Mouse (Mus musculus): ENCODE measurements at regions not wholly inside any gene's neighbourhood (a gene's known extent, or its start where the extent isn't known, plus 50 kb on each side); places are given as distances from the start of the nearest gene placed in this dataset.
A peak's percentile ranks its signal among the peaks of the same experiment; 100 is the strongest.

DNA sequence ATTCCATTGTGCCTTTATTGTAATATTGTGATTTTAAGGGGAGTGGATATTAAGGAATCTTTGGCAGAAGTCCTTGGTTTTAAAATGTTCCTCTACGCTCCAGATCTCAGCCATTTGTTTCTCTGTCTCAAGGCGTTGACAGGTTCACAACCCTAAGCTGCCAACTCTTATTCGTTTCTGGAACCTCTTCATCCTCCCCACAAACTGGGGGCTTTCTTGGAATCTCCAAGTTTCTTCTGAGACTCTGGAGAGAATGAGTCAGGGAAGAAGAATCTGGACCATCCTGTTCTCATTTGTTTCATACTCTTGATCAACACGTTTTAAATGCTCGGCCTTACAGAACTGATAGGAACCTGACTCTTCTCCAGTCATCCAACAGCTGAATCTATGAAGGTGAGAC is 351.4 kb upstream of the Nfe2l3 start:
- no peaks in the 10 kb centered on the region for H3K9me3 ChIP-seq (ENCODE audit: control insufficient read depth, low read length)
- H3K27ac ChIP-seq (ENCODE audit: low read depth, low read length): no peak overlapping the region
- no peaks in the 10 kb centered on the region for H3K36me3 ChIP-seq (ENCODE audit: control insufficient read depth, insufficient read depth, low read length)
- H3K4me2 ChIP-seq (ENCODE audit: low read depth, low read length): no peak overlapping the region
- H3K27me3 ChIP-seq (ENCODE audit: control insufficient read depth, insufficient read depth, low read length): no peaks in the 10 kb centered on the region
- ATAC-seq (ENCODE audit: low read depth): no peak
- H3K9ac ChIP-seq (replicated peaks; ENCODE audit: low read depth, low read length): no peak overlapping the region
- 87% methylated on average over 5 of the region's 5 CpGs for whole genome bisulfite sequencing
- no peak overlapping the region for H3K4me3 ChIP-seq (ENCODE audit: low read depth, low read length)
- peaks cover 5% of the 10 kb centered on the region; the same call in 1 of the 2 replicates for H3K4me1 ChIP-seq (ENCODE audit: control insufficient read depth, insufficient read depth, low read length)

GRCm38 (mm10) chr6:51084656-51085055 is 347.8 kb upstream of the Nfe2l3 start:
- no peak overlapping the region for H3K4me2 ChIP-seq (ENCODE audit: low read depth, low read length)
- no peaks in the 10 kb centered on the region for H3K9me3 ChIP-seq (ENCODE audit: control insufficient read depth, low read length)
- no peaks in the 10 kb centered on the region for H3K36me3 ChIP-seq (ENCODE audit: control insufficient read depth, insufficient read depth, low read length)
- no peak overlapping the region for H3K9ac ChIP-seq (replicated peaks; ENCODE audit: low read depth, low read length)
- H3K4me3 ChIP-seq (ENCODE audit: low read depth, low read length): no peak overlapping the region
- no peaks in the 10 kb centered on the region for H3K27me3 ChIP-seq (ENCODE audit: control insufficient read depth, insufficient read depth, low read length)
- H3K27ac ChIP-seq (ENCODE audit: low read depth, low read length): no peak overlapping the region
- no peak for ATAC-seq (ENCODE audit: low read depth)
- 81% methylated on average over 9 of the region's 9 CpGs for WGBS
- H3K4me1 ChIP-seq (ENCODE audit: control insufficient read depth, insufficient read depth, low read length): no peaks in the 10 kb centered on the region

GRCm38 (mm10) chr6:51085547-51085946 is 346.9 kb upstream of the Nfe2l3 start:
- no peak overlapping the region for H3K9ac ChIP-seq (replicated peaks; ENCODE audit: low read depth, low read length)
- ATAC-seq (ENCODE audit: low read depth): no peak
- no peak overlapping the region for H3K4me3 ChIP-seq (ENCODE audit: low read depth, low read length)
- 64% methylated on average over 2 of the region's 2 CpGs for WGBS
- H3K9me3 ChIP-seq (ENCODE audit: control insufficient read depth, low read length): no peaks in the 10 kb centered on the region
- H3K4me2 ChIP-seq (ENCODE audit: low read depth, low read length): no peak overlapping the region
- no peak overlapping the region for H3K27ac ChIP-seq (ENCODE audit: low read depth, low read length)
- H3K27me3 ChIP-seq (ENCODE audit: control insufficient read depth, insufficient read depth, low read length): no peaks in the 10 kb centered on the region
- no peaks in the 10 kb centered on the region for H3K36me3 ChIP-seq (ENCODE audit: control insufficient read depth, insufficient read depth, low read length)
- H3K4me1 ChIP-seq (ENCODE audit: control insufficient read depth, insufficient read depth, low read length): no peaks in the 10 kb centered on the region

DNA sequence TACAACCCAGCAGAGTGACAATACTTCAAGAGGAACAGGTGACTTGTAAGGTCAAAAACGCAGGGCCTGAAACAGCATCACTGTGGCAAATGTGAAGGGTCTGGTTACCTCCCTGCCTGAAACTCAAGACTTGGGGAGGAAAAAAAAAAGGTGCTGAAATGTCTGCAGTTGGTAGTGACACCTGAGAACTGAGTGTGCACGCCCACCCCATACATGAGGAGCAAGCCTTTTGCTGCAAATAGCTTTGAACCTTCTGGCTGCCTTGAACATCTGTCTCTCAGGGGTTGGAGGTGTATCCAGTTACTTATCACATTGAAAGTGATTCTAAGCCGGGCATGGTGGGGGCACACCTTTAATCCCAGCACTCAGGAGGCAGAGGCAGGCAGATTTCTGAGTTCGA is 346.1 kb upstream of the Nfe2l3 start:
- H3K4me3 ChIP-seq (ENCODE audit: low read depth, low read length): no peak overlapping the region
- H3K9me3 ChIP-seq (ENCODE audit: control insufficient read depth, low read length): no peaks in the 10 kb centered on the region
- ATAC-seq (ENCODE audit: low read depth): no peak
- no peak overlapping the region for H3K27ac ChIP-seq (ENCODE audit: low read depth, low read length)
- H3K4me2 ChIP-seq (ENCODE audit: low read depth, low read length): no peak overlapping the region
- no peaks in the 10 kb centered on the region for H3K27me3 ChIP-seq (ENCODE audit: control insufficient read depth, insufficient read depth, low read length)
- H3K36me3 ChIP-seq (ENCODE audit: control insufficient read depth, insufficient read depth, low read length): no peaks in the 10 kb centered on the region
- WGBS: 90% methylated on average over 4 of the region's 4 CpGs
- no peak overlapping the region for H3K9ac ChIP-seq (replicated peaks; ENCODE audit: low read depth, low read length)
- H3K4me1 ChIP-seq (ENCODE audit: control insufficient read depth, insufficient read depth, low read length): no peaks in the 10 kb centered on the region

GRCm38 (mm10) chr6:51087806-51088205 is 344.7 kb upstream of the Nfe2l3 start:
- Histone ChIP-seq H3K9me3 (ENCODE audit: control insufficient read depth, low read length) (no peaks in the 10 kb centered on the region), H3K36me3 (ENCODE audit: control insufficient read depth, insufficient read depth, low read length) (no peaks in the 10 kb centered on the region), H3K9ac (replicated peaks; ENCODE audit: low read depth, low read length) (no peak overlapping the region), H3K27me3 (ENCODE audit: control insufficient read depth, insufficient read depth, low read length) (no peaks in the 10 kb centered on the region), H3K4me1 (ENCODE audit: control insufficient read depth, insufficient read depth, low read length) (no peaks in the 10 kb centered on the region), H3K4me2 (ENCODE audit: low read depth, low read length) (no peak overlapping the region), H3K4me3 (ENCODE audit: low read depth, low read length) (no peak overlapping the region), H3K27ac (ENCODE audit: low read depth, low read length) (no peak overlapping the region)
- WGBS: 87% methylated on average over 2 of the region's 2 CpGs
- no peak for ATAC-seq (ENCODE audit: low read depth)

DNA sequence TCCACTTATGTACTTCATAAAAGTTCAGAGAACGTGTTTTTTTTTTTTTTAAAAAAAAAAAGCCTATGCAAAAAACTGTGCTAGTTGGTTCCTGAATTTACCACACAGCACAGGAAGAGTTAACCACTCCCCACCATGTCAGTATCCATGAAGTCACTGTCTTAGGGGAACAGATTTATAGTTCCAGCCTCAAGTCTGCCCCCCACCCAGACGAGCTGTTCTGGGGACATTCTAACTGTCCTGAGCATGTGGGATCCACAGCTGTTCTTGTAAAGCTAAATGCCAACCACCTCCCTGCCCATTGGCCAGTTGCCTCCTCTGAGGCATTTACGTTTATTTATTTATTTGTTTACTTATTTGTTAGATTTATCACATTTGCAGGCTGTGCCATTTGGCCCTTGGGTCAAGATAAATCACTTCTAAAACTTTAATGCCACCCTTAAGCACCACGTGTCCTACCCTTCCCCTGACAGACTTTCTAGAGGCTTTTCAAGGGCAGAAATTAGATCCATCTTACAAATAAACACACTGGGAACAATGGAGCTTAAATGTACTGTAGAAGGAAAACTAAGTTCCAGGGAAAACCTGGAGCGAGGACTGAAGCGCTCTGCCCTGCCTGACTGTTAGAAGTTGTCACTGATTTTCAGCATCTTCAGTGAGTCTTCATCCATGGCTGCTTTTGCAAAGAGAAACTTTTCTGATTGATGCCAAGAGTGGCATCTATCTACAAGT is 343.7 kb upstream of the Nfe2l3 start:
- Histone ChIP-seq H3K9ac (replicated peaks; ENCODE audit: low read depth, low read length) (no peak overlapping the region), H3K27me3 (ENCODE audit: control insufficient read depth, insufficient read depth, low read length) (no peaks in the 10 kb centered on the region), H3K4me1 (ENCODE audit: control insufficient read depth, insufficient read depth, low read length) (no peaks in the 10 kb centered on the region), H3K9me3 (ENCODE audit: control insufficient read depth, low read length) (no peaks in the 10 kb centered on the region), H3K27ac (ENCODE audit: low read depth, low read length) (no peak overlapping the region), H3K4me2 (ENCODE audit: low read depth, low read length) (no peak overlapping the region), H3K36me3 (ENCODE audit: control insufficient read depth, insufficient read depth, low read length) (no peaks in the 10 kb centered on the region), H3K4me3 (ENCODE audit: low read depth, low read length) (no peak overlapping the region)
- 42% methylated on average over 6 of the region's 6 CpGs for WGBS
- ATAC-seq (ENCODE audit: low read depth): 0 out of 2 replicates have a peak, but pooled peaks have one; percentile 38

GRCm38 (mm10) chr6:51093196-51093595 is 339.3 kb upstream of the Nfe2l3 start:
- no peaks in the 10 kb centered on the region for H3K27me3 ChIP-seq (ENCODE audit: control insufficient read depth, insufficient read depth, low read length)
- ATAC-seq (ENCODE audit: low read depth): no peak
- 89% methylated on average over 4 of the region's 4 CpGs for WGBS
- H3K4me2 ChIP-seq (ENCODE audit: low read depth, low read length): no peak overlapping the region
- no peaks in the 10 kb centered on the region for H3K36me3 ChIP-seq (ENCODE audit: control insufficient read depth, insufficient read depth, low read length)
- no peaks in the 10 kb centered on the region for H3K4me1 ChIP-seq (ENCODE audit: control insufficient read depth, insufficient read depth, low read length)
- H3K4me3 ChIP-seq (ENCODE audit: low read depth, low read length): no peak overlapping the region
- H3K9ac ChIP-seq (replicated peaks; ENCODE audit: low read depth, low read length): no peak overlapping the region
- no peak overlapping the region for H3K27ac ChIP-seq (ENCODE audit: low read depth, low read length)
- H3K9me3 ChIP-seq (ENCODE audit: control insufficient read depth, low read length): no peaks in the 10 kb centered on the region

DNA sequence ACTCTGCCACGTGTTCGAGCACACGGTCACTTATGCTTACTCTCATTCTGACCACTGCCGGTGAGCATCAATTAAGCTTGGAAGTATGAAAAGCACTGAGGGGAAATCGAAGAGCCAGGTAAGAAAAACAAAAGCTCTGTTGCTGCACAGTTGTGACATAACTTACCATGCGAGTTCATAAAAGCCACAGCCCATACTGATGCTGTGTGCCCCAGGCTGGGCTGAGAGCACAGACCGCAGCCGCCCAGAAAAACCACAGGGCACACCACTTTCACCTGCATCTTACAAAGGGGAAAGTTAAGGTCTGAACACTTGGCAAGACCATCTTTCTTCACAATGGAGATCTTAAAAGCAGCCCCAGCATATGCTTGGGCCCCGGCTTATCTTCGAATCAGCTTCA is 338.2 kb upstream of the Nfe2l3 start:
- Histone ChIP-seq H3K9me3 (ENCODE audit: control insufficient read depth, low read length) (no peaks in the 10 kb centered on the region), H3K27ac (ENCODE audit: low read depth, low read length) (no peak overlapping the region), H3K27me3 (ENCODE audit: control insufficient read depth, insufficient read depth, low read length) (no peaks in the 10 kb centered on the region), H3K9ac (replicated peaks; ENCODE audit: low read depth, low read length) (no peak overlapping the region), H3K4me3 (ENCODE audit: low read depth, low read length) (no peak overlapping the region), H3K4me2 (ENCODE audit: low read depth, low read length) (no peak overlapping the region), H3K4me1 (ENCODE audit: control insufficient read depth, insufficient read depth, low read length) (no peaks in the 10 kb centered on the region), H3K36me3 (ENCODE audit: control insufficient read depth, insufficient read depth, low read length) (no peaks in the 10 kb centered on the region)
- 81% methylated on average over 10 of the region's 10 CpGs for WGBS
- no peak for ATAC-seq (ENCODE audit: low read depth)

- Histone ChIP-seq H3K36me3 (ENCODE audit: control insufficient read depth, insufficient read depth, low read length) (no peaks in the 10 kb centered on the region), H3K4me3 (ENCODE audit: low read depth, low read length) (no peak overlapping the region), H3K4me2 (ENCODE audit: low read depth, low read length) (no peak overlapping the region), H3K4me1 (ENCODE audit: control insufficient read depth, insufficient read depth, low read length) (no peaks in the 10 kb centered on the region), H3K9me3 (ENCODE audit: control insufficient read depth, low read length) (no peaks in the 10 kb centered on the region), H3K9ac (replicated peaks; ENCODE audit: low read depth, low read length) (no peak overlapping the region), H3K27me3 (ENCODE audit: control insufficient read depth, insufficient read depth, low read length) (no peaks in the 10 kb centered on the region), H3K27ac (ENCODE audit: low read depth, low read length) (no peak overlapping the region)
- ATAC-seq (ENCODE audit: low read depth): no peak
- 89% methylated on average over 6 of the region's 6 CpGs for WGBS
Measured at GRCm38 (mm10) chr6:51097488-51097887, 335.0 kb upstream of the Nfe2l3 start.
